Mouse (Mus musculus) lung, embryonic 14.5 days (tissue): Measurements from ENCODE around the gene Pkib. TPM values are rescaled to one million over a fixed set of nuclear protein-coding genes. Genes with fewer than 3 reads are reported as not detected.
A peak's percentile ranks its signal among the peaks of the same experiment; 100 is the strongest.

Experiments
- ATAC-seq: fragments of 200-750 bp; cut with Nextera tagmentation; 2 replicates; pipeline ENCODE4 v1.8.0; 2017; ENCODE audit warnings: mild to moderate bottlenecking, moderate TSS enrichment, moderate library complexity; ENCODE audit not compliant: insufficient read depth
- DNase-seq: peaks from one replicate; pipeline ENCODE4 v3.0.0-alpha.2; 2015
- H3K27ac ChIP-seq: fragments of 300-500 bp; sonication (generic); 2 replicates; pipeline ENCODE4 v1.5.1; 2014; ENCODE audit warnings: low read depth, mild to moderate bottlenecking, moderate library complexity
- H3K27me3 ChIP-seq: fragments of 300-500 bp; sonication (generic); 2 replicates; pipeline ENCODE4 v1.6.1; 2014; ENCODE audit warnings: low read length, control low read depth; ENCODE audit not compliant: insufficient read depth
- H3K36me3 ChIP-seq: fragments of 300-500 bp; sonication (generic); 2 replicates; pipeline ENCODE4 v1.6.1; 2014; ENCODE audit warnings: control low read depth; ENCODE audit not compliant: insufficient read depth
- H3K4me1 ChIP-seq: fragments of 300-500 bp; sonication (generic); 2 replicates; pipeline ENCODE4 v1.6.1; 2014; ENCODE audit warnings: antibody characterized with exemption, control low read depth; ENCODE audit not compliant: insufficient read depth
- H3K4me2 ChIP-seq: fragments of 300-500 bp; sonication (generic); 2 replicates; pipeline ENCODE4 v1.6.1; 2014; ENCODE audit warnings: mild to moderate bottlenecking
- H3K4me3 ChIP-seq: fragments of 300-500 bp; sonication (generic); 2 replicates; pipeline ENCODE4 v1.5.1; 2014; ENCODE audit warnings: low read depth, low read length
- H3K9ac ChIP-seq: fragments of 300-500 bp; sonication (generic); 2 replicates; pipeline ENCODE4 v1.6.1; 2014
- H3K9me3 ChIP-seq: fragments of 300-500 bp; sonication (generic); 2 replicates; pipeline ENCODE4 v1.6.1; 2016; ENCODE audit warnings: low read depth, low read length, control low read depth
- CTCF ChIP-seq: IDR thresholded peaks from 2 replicates; pipeline ENCODE4 v1.5.1; 2016; ENCODE audit warnings: antibody characterized with exemption, low read depth
- WGBS: fragments of 180-500 bp; shearing (Covaris S2); extraction: QIAGEN DNeasy Blood & Tissue Kit; methylation state at CpG from one replicate; pipeline ENCODE4 v1.1.7; 2014; 5-methylcytosine and 5-hydroxymethylcytosine counted together
- polyA plus RNA-seq: library from polyadenylated mRNA; unstranded; fragments of >200 nt; fragmentation: Nextera tagmentation; extraction: Ambion mirVana; gene quantifications from 2 replicates; pipeline ENCODE4 v1.2.1, GENCODE M21; 2014

Pkib gene
- polyA plus RNA-seq, 1 experiment from 2014 or later, result 1.4 TPM

DNA sequence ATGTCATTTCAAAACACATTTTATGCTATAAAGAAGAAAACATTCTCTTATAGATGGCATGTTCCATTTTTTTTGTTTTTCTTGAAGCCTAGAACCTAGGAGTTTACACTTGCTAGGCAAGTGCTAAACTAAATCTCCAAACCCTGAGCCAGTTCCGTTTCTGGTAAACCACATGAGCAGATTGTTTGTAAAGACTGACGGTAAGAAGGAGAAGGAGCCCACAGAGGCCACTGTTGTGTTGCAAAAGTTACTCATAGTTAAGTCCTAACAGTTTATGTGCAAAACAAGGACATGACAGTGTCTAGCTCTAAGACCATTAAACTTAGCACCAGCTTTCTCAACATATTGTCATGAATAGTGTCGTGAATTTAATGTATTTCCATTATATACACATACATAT lies 99.9 kb downstream of the Pkib start:
- Histone ChIP-seq H3K4me2 (no peak overlapping the region), H3K9me3 (no peaks in the 10 kb centered on the region), H3K4me1 (no peaks in the 10 kb centered on the region), H3K36me3 (no peaks in the 10 kb centered on the region), H3K4me3 (no peak overlapping the region), H3K9ac (no peak overlapping the region), H3K27ac (no peak overlapping the region), H3K27me3 (no peaks in the 10 kb centered on the region)
- TF ChIP-seq CTCF, result no peak
- no peak for ATAC-seq
- 81% methylated on average over 3 of the region's 3 CpGs for WGBS
- DNase-seq, result no peak

GRCm38 (mm10) chr10:57740733-57741132 lies 109.0 kb downstream of the Pkib start:
- no peaks in the 10 kb centered on the region for H3K4me1 ChIP-seq
- no peak overlapping the region for H3K9ac ChIP-seq
- H3K27me3 ChIP-seq, result no peaks in the 10 kb centered on the region
- 74% methylated on average over 4 of the region's 4 CpGs for WGBS
- no peak for ATAC-seq
- no peak for DNase-seq
- H3K27ac ChIP-seq, result no peak overlapping the region
- no peaks in the 10 kb centered on the region for H3K9me3 ChIP-seq
- no peak overlapping the region for H3K4me3 ChIP-seq
- no peak for TF ChIP-seq CTCF
- H3K4me2 ChIP-seq, result no peak overlapping the region
- H3K36me3 ChIP-seq, result no peaks in the 10 kb centered on the region

- ATAC-seq (no peak), DNase-seq (no peak)
- no peaks in the 10 kb centered on the region for H3K4me1 ChIP-seq
- H3K9me3 ChIP-seq, result no peaks in the 10 kb centered on the region
- WGBS, result 47% methylated on average over 2 of the region's 2 CpGs
- H3K27ac ChIP-seq, result no peak overlapping the region
- no peaks in the 10 kb centered on the region for H3K36me3 ChIP-seq
- H3K4me2 ChIP-seq, result no peak overlapping the region
- H3K9ac ChIP-seq, result no peak overlapping the region
- TF ChIP-seq CTCF, result no peak
- H3K4me3 ChIP-seq, result no peak overlapping the region
- H3K27me3 ChIP-seq, result no peaks in the 10 kb centered on the region
These were observed 109.6 kb downstream of the Pkib start for GRCm38 (mm10) chr10:57741351-57741750.

- Histone ChIP-seq H3K4me2 (no peak overlapping the region), H3K4me1 (no peaks in the 10 kb centered on the region), H3K9ac (no peak overlapping the region), H3K27me3 (no peaks in the 10 kb centered on the region), H3K9me3 (no peaks in the 10 kb centered on the region), H3K36me3 (no peaks in the 10 kb centered on the region), H3K4me3 (no peak overlapping the region), H3K27ac (no peak overlapping the region)
- TF ChIP-seq CTCF, result no peak
- DNase-seq, result no peak
- WGBS, result 70% methylated on average over 7 of the region's 7 CpGs
- no peak for ATAC-seq
These were observed 111.3 kb downstream of the Pkib start for GRCm38 (mm10) chr10:57743045-57743444.

DNA sequence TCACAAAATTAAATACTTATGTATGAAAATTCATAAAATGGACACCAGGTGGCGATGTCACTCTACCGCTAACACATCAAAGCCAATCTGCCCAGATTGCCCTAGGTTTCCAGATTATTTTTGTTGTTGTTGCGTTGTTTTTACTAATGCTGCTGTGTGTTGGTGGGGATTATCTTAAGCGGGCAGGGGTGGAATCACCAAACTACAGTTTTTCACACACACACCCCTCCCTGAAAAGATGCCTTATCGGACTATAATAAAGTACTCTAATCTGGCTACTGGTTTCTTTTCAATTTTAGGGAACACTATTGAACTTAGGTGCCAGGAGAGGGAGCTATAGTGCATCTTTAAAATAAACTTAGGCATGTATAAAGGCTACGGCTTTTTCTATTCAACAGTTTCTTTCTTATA lies 111.8 kb downstream of the Pkib start:
- no peaks in the 10 kb centered on the region for H3K4me1 ChIP-seq
- no peak overlapping the region for H3K9ac ChIP-seq
- H3K4me3 ChIP-seq, result peak overlapping the region; percentile 18; the same call in 1 of the 2 replicates
- H3K9me3 ChIP-seq, result no peaks in the 10 kb centered on the region
- WGBS, result 4% methylated on average over 6 of the region's 6 CpGs
- H3K4me2 ChIP-seq, result peak overlapping the region; percentile 49
- no peaks in the 10 kb centered on the region for H3K36me3 ChIP-seq
- ATAC-seq (peak; percentile 52), DNase-seq (peak; percentile 92)
- H3K27ac ChIP-seq, result no peak overlapping the region
- TF ChIP-seq CTCF, result peak; percentile 79
- no peaks in the 10 kb centered on the region for H3K27me3 ChIP-seq

DNA sequence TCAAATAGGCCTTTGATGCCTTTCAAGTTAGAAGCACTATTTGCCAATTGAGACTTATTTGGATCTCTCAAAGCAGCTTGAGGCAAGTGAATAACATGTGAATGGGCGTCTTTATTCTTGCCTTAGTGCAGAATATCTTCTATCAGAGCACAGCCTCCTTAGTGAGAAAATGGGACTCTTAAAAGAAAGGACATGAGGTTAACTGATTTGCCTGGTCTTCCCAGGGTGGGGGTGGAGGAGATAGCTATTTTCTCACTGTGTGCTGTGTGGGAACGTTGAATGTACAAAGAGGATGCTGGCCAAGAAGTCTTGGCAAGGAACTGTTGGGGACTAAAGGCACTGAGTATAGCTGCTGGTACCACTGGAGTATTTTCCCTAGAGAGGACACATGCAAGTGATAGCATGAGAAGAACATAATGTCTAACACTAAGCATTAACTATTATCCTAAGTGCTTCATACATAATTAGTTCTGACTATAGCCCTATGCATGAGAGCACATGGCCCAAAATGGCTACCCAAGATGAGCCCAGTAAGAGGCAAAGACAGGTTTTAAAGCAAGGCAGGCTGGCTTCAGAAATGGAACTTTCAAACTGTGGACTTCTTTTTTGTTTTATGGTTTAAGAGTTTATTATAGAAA lies 112.5 kb downstream of the Pkib start:
- Histone ChIP-seq H3K27ac (no peak overlapping the region), H3K9ac (no peak overlapping the region), H3K9me3 (no peaks in the 10 kb centered on the region), H3K4me2 (no peak overlapping the region), H3K27me3 (no peaks in the 10 kb centered on the region), H3K4me3 (no peak overlapping the region), H3K4me1 (no peaks in the 10 kb centered on the region), H3K36me3 (no peaks in the 10 kb centered on the region)
- WGBS, result 37% methylated on average over 2 of the region's 2 CpGs
- ATAC-seq (no peak), DNase-seq (peak; percentile 1)
- TF ChIP-seq CTCF, result no peak

DNA sequence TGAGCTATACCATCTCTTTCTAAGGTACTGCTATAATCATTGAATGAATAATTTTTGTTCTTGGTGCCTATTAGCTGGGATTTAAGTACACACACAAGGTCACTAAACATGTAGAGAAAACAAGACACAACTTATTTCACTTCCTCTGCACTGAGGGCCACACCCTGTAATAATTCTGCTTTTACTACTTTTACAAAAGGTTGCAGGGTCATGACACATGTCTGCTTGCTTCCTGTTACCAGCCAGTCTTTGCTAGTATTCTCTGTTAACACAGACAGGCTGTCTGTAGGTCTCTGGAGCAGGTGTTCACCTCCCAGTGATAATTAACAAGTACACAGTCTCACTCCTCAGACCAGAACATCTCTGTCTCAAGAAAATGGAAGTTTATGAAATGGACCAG lies 113.7 kb downstream of the Pkib start:
- no peak for ATAC-seq
- no peak overlapping the region for H3K4me3 ChIP-seq
- H3K36me3 ChIP-seq, result no peaks in the 10 kb centered on the region
- no peaks in the 10 kb centered on the region for H3K27me3 ChIP-seq
- no peak overlapping the region for H3K9ac ChIP-seq
- H3K4me2 ChIP-seq, result no peak overlapping the region
- no peak overlapping the region for H3K27ac ChIP-seq
- no peak for DNase-seq
- no peak for TF ChIP-seq CTCF
- no peaks in the 10 kb centered on the region for H3K9me3 ChIP-seq
- H3K4me1 ChIP-seq, result no peaks in the 10 kb centered on the region

DNA sequence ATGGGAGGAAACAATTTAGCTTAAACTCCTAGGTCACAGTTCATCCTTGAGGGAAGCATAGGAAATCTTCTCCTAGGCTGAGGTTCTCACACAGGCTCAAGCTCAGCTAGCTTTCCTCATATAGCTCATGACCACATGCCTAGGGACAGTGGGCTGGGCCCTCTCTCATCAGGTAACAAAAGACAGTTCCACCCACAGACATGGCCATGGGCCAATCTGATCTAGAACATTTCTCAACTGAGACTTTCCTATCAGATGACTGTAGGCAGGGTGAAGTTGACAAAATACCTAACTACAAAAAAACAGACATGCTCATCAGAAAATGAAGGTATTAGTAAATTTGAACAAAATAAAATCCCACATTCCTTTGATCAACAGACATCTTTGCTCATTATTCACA lies 115.3 kb downstream of the Pkib start:
- Histone ChIP-seq H3K4me1 (no peaks in the 10 kb centered on the region), H3K4me3 (no peak overlapping the region), H3K27ac (no peak overlapping the region), H3K4me2 (no peak overlapping the region), H3K9me3 (no peaks in the 10 kb centered on the region), H3K36me3 (no peaks in the 10 kb centered on the region), H3K9ac (no peak overlapping the region), H3K27me3 (no peaks in the 10 kb centered on the region)
- DNase-seq (no peak), ATAC-seq (no peak)
- TF ChIP-seq CTCF, result no peak
